Mouse (Mus musculus): ENCODE measurements around the gene Raf1. TPM values are rescaled to one million over a fixed set of nuclear protein-coding genes. Genes with fewer than 3 reads are reported as not detected.

The Raf1 gene
- total and polyA plus RNA-seq, 3 experiments, result 79.3 to 80.7 TPM; not detected in 1

- Histone ChIP-seq H3K4me1 (ENCODE audit: control insufficient read depth in 1 of 2, insufficient read depth in 2 of 2, low read length in 2 of 2) (peaks cover 8 to 17% of the 10 kb centered on the region in 2 experiments), H3K9me3 (replicated peaks; ENCODE audit: insufficient read depth, low read length) (no peaks in the 10 kb centered on the region), H3K9ac (ENCODE audit: control insufficient read depth, low read depth, low read length, poor library complexity, severe bottlenecking) (no peak overlapping the region), H3K79me2 (ENCODE audit: control insufficient read depth, insufficient read depth, low read length, poor library complexity) (no peaks in the 10 kb centered on the region), H3K27me3 (ENCODE audit: control insufficient read depth in 1 of 2, insufficient read depth in 2 of 2, low read length in 2 of 2) (peaks cover 0 to 2% of the 10 kb centered on the region in 2 experiments; a peak in 1 of 4 replicates), H3K36me3 (ENCODE audit: control insufficient read depth in 1 of 2, insufficient read depth in 2 of 2, low read length in 2 of 2) (peaks cover 0 to 18% of the 10 kb centered on the region in 2 experiments; a peak in 2 of 4 replicates), H3K27ac (ENCODE audit: control insufficient read depth, low read depth, low read length) (no peak overlapping the region), H3K4me3 (ENCODE audit: control insufficient read depth in 1 of 2, insufficient read depth in 1 of 2, low read depth in 2 of 2, low read length in 2 of 2) (no peak overlapping the region)
- no peak for DNase-seq (ENCODE audit: low read depth, low spot score)
- TF ChIP-seq SMC3 (IDR thresholded peaks at IDR 0.05; ENCODE audit: low read depth, low read length), result no peak
- TF ChIP-seq RAD21 (IDR thresholded peaks at IDR 0.05; ENCODE audit: low read depth, low read length), result no peak
- TF ChIP-seq BHLHE40 (IDR thresholded peaks at IDR 0.05; ENCODE audit: borderline replicate concordance, low read depth, low read length), result no peak
- no peak for TF ChIP-seq TAL1 (IDR thresholded peaks at IDR 0.05; ENCODE audit: low read length)
- TF ChIP-seq ELF1 (IDR thresholded peaks at IDR 0.05; ENCODE audit: low read depth, low read length), result no peak
- no peak for TF ChIP-seq GABPA (IDR thresholded peaks at IDR 0.05; ENCODE audit: low read depth, low read length)
- no peak for TF ChIP-seq E2F4 (IDR thresholded peaks at IDR 0.05; ENCODE audit: borderline replicate concordance, low read depth, low read length)
- no peak for TF ChIP-seq CHD2 (IDR thresholded peaks at IDR 0.05; ENCODE audit: low read length)
- TF ChIP-seq MAX (IDR thresholded peaks at IDR 0.05; ENCODE audit: low read length), result no peak
- TF ChIP-seq MAZ (IDR thresholded peaks at IDR 0.05; ENCODE audit: low read depth, low read length), result no peak
- TF ChIP-seq TBP (IDR thresholded peaks at IDR 0.05; ENCODE audit: low read depth, low read length), result no peak
- TF ChIP-seq CHD1 (IDR thresholded peaks at IDR 0.05; ENCODE audit: low read depth, low read length), result no peak
- TF ChIP-seq SIN3A (IDR thresholded peaks at IDR 0.05; ENCODE audit: low read length), result no peak
- TF ChIP-seq CTCF (IDR thresholded peaks at IDR 0.05 in 2 of 3, conservative IDR thresholded peaks at IDR 0.05 in 1 of 3; ENCODE audit: control insufficient read depth in 1 of 3, insufficient read depth in 1 of 3, low read depth in 2 of 3, low read length in 3 of 3, poor library complexity in 1 of 3, severe bottlenecking in 1 of 3), result no peak
- TF ChIP-seq ZC3H11A (IDR thresholded peaks at IDR 0.05; ENCODE audit: low read depth, low read length), result no peak
- no peak for TF ChIP-seq HCFC1 (IDR thresholded peaks at IDR 0.05; ENCODE audit: low read depth, low read length)
- TF ChIP-seq ZKSCAN1 (IDR thresholded peaks at IDR 0.05; ENCODE audit: low read depth, low read length), result no peak
- no peak for TF ChIP-seq POLR2AphosphoS5 (IDR thresholded peaks at IDR 0.05; ENCODE audit: borderline replicate concordance, low read depth, low read length)
Observed at GRCm38 (mm10) chr6:115694441-115694842, 18.0 kb upstream of the Raf1 start.

- peaks cover 11 to 24% of the 10 kb centered on the region in 2 experiments for H3K4me1 ChIP-seq (ENCODE audit: control insufficient read depth in 1 of 2, insufficient read depth in 2 of 2, low read length in 2 of 2)
- H3K27ac ChIP-seq (ENCODE audit: control insufficient read depth, low read depth, low read length), result no peak overlapping the region
- no peak overlapping the region for H3K9ac ChIP-seq (ENCODE audit: control insufficient read depth, low read depth, low read length, poor library complexity, severe bottlenecking)
- H3K27me3 ChIP-seq (ENCODE audit: control insufficient read depth in 1 of 2, insufficient read depth in 2 of 2, low read length in 2 of 2), result peaks cover 0 to 2% of the 10 kb centered on the region in 2 experiments; a peak in 1 of 4 replicates
- H3K36me3 ChIP-seq (ENCODE audit: control insufficient read depth in 1 of 2, insufficient read depth in 2 of 2, low read length in 2 of 2), result peaks cover 0 to 20% of the 10 kb centered on the region in 2 experiments; a peak in 2 of 4 replicates
- TF ChIP-seq CTCF (IDR thresholded peaks at IDR 0.05 in 2 of 3, conservative IDR thresholded peaks at IDR 0.05 in 1 of 3; ENCODE audit: control insufficient read depth in 1 of 3, insufficient read depth in 1 of 3, low read depth in 2 of 3, low read length in 3 of 3, poor library complexity in 1 of 3, severe bottlenecking in 1 of 3) (peak; percentile 40 to 53 (median 42)), SMC3 (IDR thresholded peaks at IDR 0.05; ENCODE audit: low read depth, low read length) (peak; percentile 24; the same call in 1 of the 2 replicates), USF1 (IDR thresholded peaks at IDR 0.05; ENCODE audit: low read depth, low read length) (no peak)
- DNase-seq (ENCODE audit: low read depth, low spot score), result peak; percentile 58
- no peaks in the 10 kb centered on the region for H3K79me2 ChIP-seq (ENCODE audit: control insufficient read depth, insufficient read depth, low read length, poor library complexity)
- H3K9me3 ChIP-seq (replicated peaks; ENCODE audit: insufficient read depth, low read length), result no peaks in the 10 kb centered on the region
- H3K4me3 ChIP-seq (ENCODE audit: control insufficient read depth in 1 of 2, insufficient read depth in 1 of 2, low read depth in 2 of 2, low read length in 2 of 2), result no peak overlapping the region
Observed at GRCm38 (mm10) chr6:115692963-115693730, 16.7 kb upstream of the Raf1 start.

All from MEL (cell line).